Mouse (Mus musculus): ENCODE results near the gene Crybg2.

The Crybg2 gene

GRCm38 (mm10) chr4:134058908-134059307 lies 1.7 kb upstream of the Crybg2 start:
- no peak for DNase-seq

DNA sequence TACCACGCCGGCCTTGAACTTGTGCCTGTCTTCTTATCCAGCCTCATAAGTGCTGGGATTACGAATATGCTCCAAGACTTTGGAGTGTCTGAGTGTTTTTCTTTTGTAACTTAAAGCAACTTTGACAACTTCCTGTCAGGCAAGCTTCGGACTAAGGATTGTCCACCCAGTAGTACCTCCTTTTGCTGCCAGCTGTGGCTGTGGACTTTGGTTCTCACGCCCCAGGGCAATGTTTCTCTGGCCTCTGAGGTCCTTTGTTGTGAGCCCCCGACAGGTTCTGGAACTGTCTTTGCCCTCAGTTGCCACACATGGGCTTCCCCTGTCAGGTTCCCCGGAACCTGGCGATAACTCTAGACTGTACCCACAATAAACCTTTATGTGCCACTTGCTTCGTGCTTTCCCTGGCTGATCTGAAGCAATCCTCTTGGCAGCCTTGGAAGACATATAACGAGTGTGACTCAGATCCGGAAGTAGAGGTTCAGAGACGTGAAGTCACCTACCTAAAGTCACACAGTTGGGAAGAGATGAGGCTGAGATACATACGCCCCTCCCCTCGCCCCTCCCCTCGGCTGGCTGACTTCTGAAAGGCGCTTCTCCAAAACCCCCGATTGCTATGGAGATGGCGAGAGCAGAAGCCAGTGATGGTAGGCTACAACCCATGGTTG lies 683 bp downstream of the Crybg2 start:
- peak; percentile 73 for DNase-seq

- DNase-seq = peak; percentile 50
Observed at GRCm38 (mm10) chr4:134061944-134062446, 1.4 kb downstream of the Crybg2 start.

GRCm38 (mm10) chr4:134062561-134062960 lies 1.9 kb downstream of the Crybg2 start:
- no peak for DNase-seq

DNA sequence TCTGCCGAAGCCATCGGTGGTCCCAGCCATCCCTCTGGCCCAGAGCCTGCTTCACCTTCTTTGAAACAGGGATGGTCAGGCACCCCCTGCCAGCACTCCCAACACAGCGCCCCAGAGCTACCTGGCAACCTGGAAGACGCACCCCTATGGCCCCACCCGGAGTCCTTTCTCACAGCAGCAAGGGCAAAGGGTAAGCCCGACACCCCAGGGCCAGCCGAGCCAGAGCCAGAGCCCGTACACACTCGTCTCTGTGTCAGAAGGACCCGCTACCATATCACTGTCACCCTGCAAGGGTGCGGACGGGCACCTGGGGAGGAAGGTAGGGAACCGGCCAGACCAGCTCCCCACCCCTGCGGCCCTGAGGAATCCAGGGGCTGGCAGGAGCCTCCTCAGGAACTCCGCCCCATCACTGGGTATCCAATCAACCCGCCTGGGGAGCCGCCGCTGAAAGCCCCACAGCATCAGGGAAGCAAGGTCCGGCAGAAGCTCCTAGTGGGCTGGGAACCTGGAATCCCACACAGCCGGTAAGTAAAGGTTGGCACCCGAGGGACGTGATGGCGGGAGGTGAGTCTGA lies 4.9 kb downstream of the Crybg2 start:
- DNase-seq = no peak

DNA sequence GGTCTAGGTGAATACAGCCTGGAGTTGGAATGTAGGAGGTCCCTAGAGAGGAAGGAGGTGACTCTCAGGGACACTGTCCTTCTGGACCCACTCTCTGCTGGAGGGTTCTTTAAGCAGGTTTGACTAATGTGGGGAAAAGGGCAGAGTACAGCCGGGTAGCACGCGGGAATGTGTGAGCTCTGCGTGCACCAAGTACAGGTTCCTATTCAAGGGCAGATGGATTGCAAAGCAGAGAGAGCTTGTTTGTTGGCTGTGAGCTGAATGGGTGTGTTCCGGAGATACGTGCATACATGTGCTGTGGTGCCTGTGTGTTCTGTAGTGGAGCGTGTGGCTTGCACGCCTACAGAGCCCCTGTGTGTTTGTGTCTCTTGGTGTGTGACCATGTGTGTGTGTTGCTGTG lies 6.8 kb downstream of the Crybg2 start:
- no peak for DNase-seq

DNA sequence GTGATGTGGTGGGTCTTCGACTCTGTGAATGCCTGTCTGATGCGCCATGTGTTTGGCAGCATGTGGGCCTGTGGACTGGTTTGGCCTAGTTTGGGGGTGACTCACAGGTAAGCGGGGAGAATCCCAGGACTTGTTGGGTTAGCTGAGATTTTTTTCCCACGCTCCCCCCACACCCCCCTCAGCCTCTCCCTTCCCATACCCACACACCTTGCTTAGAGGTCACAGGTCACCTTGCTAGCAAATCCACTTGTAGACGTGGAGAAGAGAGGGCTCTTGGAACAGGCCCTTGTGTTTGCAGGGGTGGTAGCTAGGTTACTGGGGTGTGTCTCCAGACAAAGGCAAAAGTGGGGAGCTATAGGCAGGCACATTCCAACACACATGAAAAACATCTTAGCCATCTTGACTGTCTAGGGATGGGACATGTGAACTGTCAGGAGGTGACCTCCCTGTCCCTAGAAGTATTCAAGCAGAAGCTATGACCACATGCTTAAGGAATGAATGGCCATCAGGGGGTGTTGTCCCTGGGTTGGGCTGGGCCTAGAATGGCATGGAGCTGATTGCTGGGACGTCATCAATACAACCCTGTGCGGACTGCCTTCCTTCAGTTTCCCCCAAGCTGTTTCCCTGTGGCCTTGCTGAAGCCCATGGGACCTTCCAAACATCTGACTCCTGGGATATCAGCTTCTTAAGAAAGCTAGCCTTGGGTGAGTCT lies 7.4 kb downstream of the Crybg2 start:
- DNase-seq = no peak

- DNase-seq = no peak
Observed at GRCm38 (mm10) chr4:134068793-134069580, 8.4 kb downstream of the Crybg2 start.

DNA sequence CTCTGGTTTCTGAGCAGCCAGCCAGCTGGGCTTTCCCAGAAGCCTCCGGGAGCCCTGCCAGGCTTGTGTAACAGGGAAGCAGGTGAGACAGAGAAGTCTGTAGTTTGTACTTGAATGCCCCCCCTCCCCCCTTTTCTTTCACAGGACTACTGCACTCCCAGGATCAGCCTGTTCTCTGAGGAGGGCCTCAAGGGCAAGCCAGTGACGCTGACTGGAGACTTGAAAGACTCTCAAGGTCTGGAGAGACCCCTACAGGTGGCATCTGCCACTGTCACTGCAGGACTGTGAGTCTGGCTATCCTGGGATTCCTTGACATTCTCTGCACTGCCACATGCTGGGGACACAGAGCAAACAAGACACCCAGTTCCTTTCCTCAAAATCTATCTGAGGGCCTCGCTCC lies 18.1 kb downstream of the Crybg2 start:
- peak; percentile 67 for DNase-seq

DNA sequence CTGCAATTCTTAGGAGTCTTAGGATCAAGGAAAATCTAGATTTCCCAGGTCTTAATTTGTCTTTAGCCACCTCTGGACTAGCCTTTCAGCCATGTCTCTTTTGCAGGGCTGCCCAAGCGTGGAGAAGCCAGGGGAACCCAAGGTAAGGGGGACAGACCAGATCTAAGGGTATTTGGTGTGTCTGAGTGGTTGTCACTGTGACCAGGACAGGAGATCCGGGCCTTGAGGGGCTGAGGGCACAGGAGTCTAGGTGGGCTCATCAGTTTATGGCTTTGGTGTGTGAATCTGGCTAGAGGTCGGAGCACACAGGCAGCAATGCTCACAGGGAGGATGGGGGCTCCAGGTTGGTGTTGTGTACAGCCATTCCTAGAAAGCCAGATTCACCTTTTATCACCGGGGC lies 20.1 kb downstream of the Crybg2 start:
- DNase-seq = no peak

- peak; percentile 86 for DNase-seq
Observed at GRCm38 (mm10) chr4:134081730-134082386, 21.2 kb downstream of the Crybg2 start.

DNA sequence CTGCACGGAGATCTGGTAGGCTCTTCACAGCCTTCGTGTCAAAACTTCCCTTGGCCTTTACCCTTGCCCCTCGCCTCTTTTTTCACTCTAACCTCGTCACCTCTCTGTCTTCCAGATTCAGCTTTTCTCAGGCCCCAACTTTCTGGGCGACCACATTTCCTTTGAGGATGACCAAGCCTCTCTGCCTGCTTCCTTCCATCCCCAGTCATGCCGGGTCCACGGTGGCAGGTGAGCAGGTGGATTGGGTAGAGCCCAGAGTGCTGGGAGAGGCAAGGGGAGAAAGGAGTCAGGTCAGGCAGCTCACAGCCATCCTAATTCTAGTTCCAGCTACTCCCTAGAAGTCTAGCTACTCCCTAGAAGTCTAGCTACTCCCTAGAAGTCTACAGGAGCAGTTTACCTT lies 21.8 kb downstream of the Crybg2 start:
- DNase-seq = no peak

DNA sequence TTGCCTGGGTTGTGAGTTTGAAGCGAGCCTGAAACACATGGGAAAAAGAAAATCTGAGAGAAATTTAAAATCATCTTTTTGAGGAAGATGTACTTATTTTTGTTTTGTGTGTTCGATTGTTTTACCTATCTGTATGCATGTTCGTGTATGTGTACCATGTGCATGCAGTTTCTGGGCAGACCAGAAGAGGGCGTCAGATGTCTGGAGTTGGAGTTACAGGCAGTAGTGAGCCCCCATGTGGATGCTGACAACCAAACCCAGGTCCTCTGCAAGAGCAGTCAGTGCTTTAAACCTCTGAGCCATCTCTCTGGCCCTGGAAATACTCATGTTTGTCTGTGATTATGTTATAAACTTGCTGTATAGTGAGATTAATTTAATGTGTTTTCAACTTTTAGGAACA lies 24.4 kb downstream of the Crybg2 start:
- DNase-seq = no peak

GRCm38 (mm10) chr4:134087412-134087811 lies 26.8 kb downstream of the Crybg2 start:
- DNase-seq = peak; percentile 57

DNA sequence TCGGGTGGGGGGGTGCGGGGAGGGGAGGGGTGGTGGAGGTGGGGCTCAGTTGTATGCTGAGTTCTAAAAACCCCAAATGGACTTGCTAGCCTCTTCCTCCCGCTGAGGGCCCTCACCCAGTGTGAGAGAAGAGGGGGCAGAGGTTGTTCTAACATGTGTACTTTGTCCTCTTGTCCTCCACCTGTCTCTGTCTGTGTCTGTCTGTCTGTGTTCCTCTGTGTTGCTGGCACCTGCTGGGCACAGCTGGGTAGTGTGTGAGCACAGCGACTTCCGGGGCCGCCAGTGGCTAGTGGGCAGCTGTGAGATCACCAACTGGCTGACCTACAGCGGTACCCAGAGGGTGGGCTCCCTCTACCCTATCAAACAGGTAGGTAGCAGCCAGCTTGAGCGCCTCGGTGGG lies 28.4 kb downstream of the Crybg2 start:
- no peak for DNase-seq

DNA sequence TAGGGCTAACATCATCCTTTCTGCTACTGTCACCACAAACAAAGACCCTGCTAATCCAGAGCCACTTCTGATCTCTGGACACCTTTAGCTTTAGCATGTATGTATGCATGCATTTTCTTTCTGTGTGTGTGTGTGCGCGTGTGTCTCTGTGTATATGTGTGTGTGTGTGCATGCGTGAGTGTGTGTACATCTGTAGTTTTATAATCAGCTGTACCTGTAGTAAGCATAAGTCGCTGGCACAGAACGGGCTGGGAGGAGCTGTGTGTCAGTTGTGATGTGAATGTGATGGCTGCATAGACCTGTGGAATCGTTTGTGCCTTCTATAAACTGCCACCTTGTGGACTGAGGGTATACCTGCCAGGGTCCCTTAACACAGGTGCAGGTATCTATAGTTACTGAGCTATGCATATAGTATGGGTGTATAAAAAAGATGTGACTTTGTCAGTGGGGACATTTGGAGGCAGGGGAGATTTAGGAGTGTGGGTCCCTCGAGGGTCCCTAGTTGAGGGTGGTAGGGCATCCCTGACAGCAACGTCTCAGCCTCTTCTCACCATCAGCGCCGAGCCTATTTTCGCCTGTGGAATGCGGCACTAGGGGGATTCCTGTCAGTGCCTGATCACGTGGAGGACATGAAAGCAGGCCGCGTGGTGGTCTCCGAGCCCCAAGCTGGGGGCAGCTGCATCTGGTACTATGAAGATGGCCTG lies 30.1 kb downstream of the Crybg2 start:
- no peak for DNase-seq

DNA sequence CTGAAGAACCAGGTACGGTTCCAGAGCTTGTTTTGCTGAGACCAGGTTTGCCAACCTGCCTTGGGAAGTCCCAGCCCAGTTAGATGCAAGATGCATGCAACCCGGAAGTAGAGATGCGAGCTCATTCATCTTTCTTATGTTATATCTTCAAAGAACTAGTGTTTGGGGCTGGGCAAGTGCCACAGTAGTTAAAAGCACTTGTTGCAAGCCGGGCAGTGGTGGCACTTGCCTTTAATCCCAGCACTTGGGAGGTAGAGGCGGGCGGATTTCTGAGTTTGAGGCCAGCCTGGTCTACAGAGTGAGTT lies 30.6 kb downstream of the Crybg2 start:
- no peak for DNase-seq

GRCm38 (mm10) chr4:134092382-134093288 lies 32.0 kb downstream of the Crybg2 start:
- peak; percentile 85 for DNase-seq

- no peak for DNase-seq
Observed at GRCm38 (mm10) chr4:134094004-134094564, 33.5 kb downstream of the Crybg2 start.

GRCm38 (mm10) chr4:134094923-134095547 lies 34.4 kb downstream of the Crybg2 start, which contains the start of gene Cd52:
TSS of gene Cd52 (minus strand) at chr4:134095082.
- DNase-seq = peak; percentile 87

Measured in thymus, postnatal 25 days (tissue).